Mouse (Mus musculus) heart, embryonic 15.5 days (tissue): ENCODE measurements around the gene Prkag1. TPM values are rescaled to one million over a fixed set of nuclear protein-coding genes. Genes with fewer than 3 reads are reported as not detected.

Experiments
- ATAC-seq: fragments of 200-750 bp; cut with Nextera tagmentation; replicated peaks from 2 replicates; pipeline ENCODE4 v1.8.0; 2017; ENCODE audit warnings: low read depth, moderate TSS enrichment; ENCODE audit not compliant: insufficient number of reproducible peaks, insufficient read depth, low FRiP score
- H3K27ac ChIP-seq: fragments of 300-500 bp; sonication (generic); 2 replicates; pipeline ENCODE4 v1.5.1; 2015; ENCODE audit warnings: mild to moderate bottlenecking, inconsistent platforms
- H3K27me3 ChIP-seq: fragments of 300-500 bp; sonication (generic); 2 replicates; pipeline ENCODE4 v1.6.1; 2015; ENCODE audit warnings: inconsistent platforms
- H3K36me3 ChIP-seq: fragments of 300-500 bp; sonication (generic); 2 replicates; pipeline ENCODE4 v1.6.1; 2015; ENCODE audit warnings: mild to moderate bottlenecking, inconsistent platforms
- H3K4me1 ChIP-seq: fragments of 300-500 bp; sonication (generic); replicated peaks from 2 replicates; pipeline ENCODE4 v1.6.1; 2015; ENCODE audit warnings: inconsistent platforms
- H3K4me2 ChIP-seq: fragments of 300-500 bp; sonication (generic); 2 replicates; pipeline ENCODE4 v1.6.1; 2015; ENCODE audit warnings: inconsistent platforms, mild to moderate bottlenecking, moderate library complexity
- H3K4me3 ChIP-seq: fragments of 300-500 bp; sonication (generic); 2 replicates; pipeline ENCODE4 v1.5.1; 2015; ENCODE audit warnings: mild to moderate bottlenecking, inconsistent platforms
- H3K9ac ChIP-seq: fragments of 300-500 bp; sonication (generic); 2 replicates; pipeline ENCODE4 v1.6.1; 2015; ENCODE audit warnings: mild to moderate bottlenecking, inconsistent platforms
- H3K9me3 ChIP-seq: fragments of 300-500 bp; sonication (generic); replicated peaks from 2 replicates; pipeline ENCODE4 v1.6.1; 2016; ENCODE audit warnings: inconsistent platforms
- WGBS: fragments of 180-500 bp; shearing (Covaris S2); methylation state at CpG from one replicate; pipeline ENCODE4 v1.1.7; 2015; ENCODE audit warnings: mixed read lengths; 5-methylcytosine and 5-hydroxymethylcytosine counted together
- polyA plus RNA-seq: library from polyadenylated mRNA; unstranded; fragments of >200 nt; fragmentation: Nextera tagmentation; extraction: Ambion mirVana; gene quantifications from 2 replicates; pipeline ENCODE4 v1.2.1, GENCODE M21; 2015

Prkag1 gene
- polyA plus RNA-seq, 1 experiment from 2014 or later = 93.5 TPM

DNA sequence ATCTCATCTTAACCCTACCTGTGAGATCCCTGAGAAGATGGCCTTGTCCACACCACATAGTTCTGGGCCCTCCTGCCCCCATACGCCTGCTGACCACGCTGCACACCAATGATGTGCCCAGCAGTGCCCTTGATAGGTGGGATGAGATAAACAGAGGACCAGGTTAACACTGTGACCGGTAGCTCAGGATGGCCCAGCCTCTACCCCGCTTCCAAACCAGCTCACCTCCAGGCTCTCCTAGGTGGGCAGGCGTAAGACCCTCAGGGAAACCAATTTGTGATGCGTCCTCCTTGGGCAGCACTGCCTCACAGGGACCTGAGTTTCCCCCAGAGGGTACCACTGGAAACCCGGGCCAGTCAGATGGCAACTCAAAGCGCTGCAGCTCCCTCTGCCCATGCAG lies 34.5 kb upstream of the Prkag1 start:
- no peak overlapping the region for H3K4me2 ChIP-seq
- no peak for ATAC-seq
- H3K4me3 ChIP-seq = no peak overlapping the region
- peaks cover 58% of the 10 kb centered on the region for H3K36me3 ChIP-seq
- no peaks in the 10 kb centered on the region for H3K27me3 ChIP-seq
- H3K9me3 ChIP-seq = no peaks in the 10 kb centered on the region
- H3K4me1 ChIP-seq = peaks cover 34% of the 10 kb centered on the region
- no peak overlapping the region for H3K27ac ChIP-seq
- WGBS = 96% methylated on average over 8 of the region's 8 CpGs
- H3K9ac ChIP-seq = no peak overlapping the region

DNA sequence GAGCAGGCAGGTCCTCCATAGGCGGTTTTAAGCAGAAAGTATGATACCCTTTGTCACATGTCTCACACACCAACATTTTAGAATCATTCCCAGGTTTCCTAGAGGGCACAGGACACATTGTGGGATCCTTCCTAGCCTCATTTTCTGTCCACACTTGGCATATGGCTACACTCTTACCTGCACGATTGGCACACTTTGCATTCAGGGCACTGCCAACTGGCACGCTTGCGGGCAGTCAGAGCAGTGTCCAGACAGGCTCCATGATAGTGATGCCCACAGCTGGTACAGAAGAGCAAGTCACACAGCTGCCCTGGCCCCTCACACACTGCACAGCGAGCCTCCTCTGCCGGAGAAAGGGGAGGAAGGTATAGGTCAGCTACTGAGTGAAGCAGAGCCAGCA lies 33.6 kb upstream of the Prkag1 start:
- Histone ChIP-seq H3K4me2 (no peak overlapping the region), H3K4me3 (no peak overlapping the region), H3K9me3 (no peaks in the 10 kb centered on the region), H3K4me1 (peaks cover 33% of the 10 kb centered on the region), H3K9ac (no peak overlapping the region), H3K27me3 (no peaks in the 10 kb centered on the region), H3K36me3 (peaks cover 66% of the 10 kb centered on the region), H3K27ac (no peak overlapping the region)
- 94% methylated on average over 6 of the region's 6 CpGs for WGBS
- no peak for ATAC-seq

DNA sequence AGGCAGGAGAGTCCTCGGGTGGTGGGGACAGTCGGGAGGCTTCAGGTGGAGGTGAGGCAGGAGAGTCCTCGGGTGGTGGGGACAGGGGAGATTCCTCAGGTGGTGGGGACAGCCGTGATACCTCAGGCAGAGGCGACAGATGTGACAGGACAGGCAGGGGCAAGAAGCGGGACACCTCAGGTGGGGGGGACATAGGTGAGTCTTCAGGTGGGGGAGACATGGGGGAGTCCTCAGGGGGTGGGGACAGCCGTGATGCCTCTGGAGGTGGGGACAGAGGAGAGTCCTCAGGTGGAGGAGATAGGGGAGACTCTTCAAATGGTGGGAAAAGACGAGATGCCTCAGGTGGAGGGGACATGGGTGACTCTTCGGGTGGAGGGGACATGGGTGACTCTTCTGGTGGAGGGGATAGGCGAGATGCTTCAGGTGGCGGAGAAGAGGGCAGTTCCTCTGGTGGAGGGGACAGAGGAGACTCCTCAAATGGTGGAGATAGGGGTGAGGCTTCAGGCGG lies 32.2 kb upstream of the Prkag1 start:
- H3K4me2 ChIP-seq = no peak overlapping the region
- H3K27me3 ChIP-seq = no peaks in the 10 kb centered on the region
- 90% methylated on average over 12 of the region's 12 CpGs for WGBS
- H3K4me3 ChIP-seq = no peak overlapping the region
- H3K27ac ChIP-seq = no peak overlapping the region
- H3K9me3 ChIP-seq = no peaks in the 10 kb centered on the region
- ATAC-seq = no peak
- H3K9ac ChIP-seq = no peak overlapping the region
- peaks cover 19% of the 10 kb centered on the region for H3K4me1 ChIP-seq
- peaks cover 79% of the 10 kb centered on the region for H3K36me3 ChIP-seq

- no peak for ATAC-seq
- Histone ChIP-seq H3K36me3 (peaks cover 95% of the 10 kb centered on the region), H3K4me2 (no peak overlapping the region), H3K4me1 (peaks cover 2% of the 10 kb centered on the region; the same call in 1 of the 2 replicates), H3K9ac (no peak overlapping the region), H3K4me3 (no peak overlapping the region), H3K27me3 (no peaks in the 10 kb centered on the region), H3K9me3 (no peaks in the 10 kb centered on the region), H3K27ac (no peak overlapping the region)
- WGBS = 83% methylated on average over 21 of the region's 21 CpGs
Observed at GRCm38 (mm10) chr15:98861701-98862410, 30.5 kb upstream of the Prkag1 start.

- Histone ChIP-seq H3K9ac (no peak overlapping the region), H3K27ac (no peak overlapping the region), H3K27me3 (no peaks in the 10 kb centered on the region), H3K36me3 (peaks cover 98% of the 10 kb centered on the region), H3K4me3 (no peak overlapping the region), H3K9me3 (no peaks in the 10 kb centered on the region), H3K4me2 (no peak overlapping the region), H3K4me1 (no peaks in the 10 kb centered on the region)
- WGBS = 94% methylated on average over 18 of the region's 18 CpGs
- ATAC-seq = no peak
Observed at GRCm38 (mm10) chr15:98860921-98861320, 29.6 kb upstream of the Prkag1 start.

DNA sequence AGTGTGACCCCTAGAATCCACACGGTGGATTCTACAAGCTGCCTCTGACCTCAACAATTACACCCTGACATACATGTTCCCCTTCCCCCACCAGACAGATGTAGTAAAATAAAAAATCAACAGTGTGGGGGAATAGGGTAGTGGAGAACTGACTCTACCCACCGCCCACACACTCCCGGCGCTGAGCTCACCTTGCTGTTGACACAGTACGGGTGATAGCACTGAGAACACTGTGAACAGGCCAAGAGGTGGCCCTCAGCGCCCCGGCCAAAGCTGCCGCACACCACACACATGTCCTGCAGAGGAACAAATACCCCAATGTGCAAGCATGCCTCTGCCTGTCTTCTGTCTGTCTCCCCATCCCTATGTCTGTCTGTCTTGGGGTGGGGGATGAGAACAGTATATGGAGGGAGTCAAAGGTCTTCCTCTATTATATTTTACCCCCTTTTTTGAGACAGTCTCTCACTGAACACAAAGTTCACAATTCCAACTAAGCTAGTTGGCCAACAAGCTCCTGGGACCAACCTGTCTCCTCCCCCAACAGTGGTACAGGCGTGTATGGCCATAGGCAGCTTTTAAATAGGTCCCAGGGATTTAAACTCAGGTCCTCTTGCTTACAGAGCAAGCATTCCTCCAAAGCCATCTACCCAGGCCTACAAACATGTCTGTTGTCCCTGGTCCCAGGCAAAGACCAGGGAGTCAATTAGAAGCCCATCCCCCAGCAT lies 28.2 kb upstream of the Prkag1 start:
- no peaks in the 10 kb centered on the region for H3K4me1 ChIP-seq
- no peak overlapping the region for H3K4me3 ChIP-seq
- 84% methylated on average over 9 of the region's 9 CpGs for WGBS
- no peak for ATAC-seq
- H3K4me2 ChIP-seq = no peak overlapping the region
- H3K9ac ChIP-seq = no peak overlapping the region
- H3K27me3 ChIP-seq = no peaks in the 10 kb centered on the region
- H3K27ac ChIP-seq = no peak overlapping the region
- no peaks in the 10 kb centered on the region for H3K9me3 ChIP-seq
- peaks cover 98% of the 10 kb centered on the region for H3K36me3 ChIP-seq

DNA sequence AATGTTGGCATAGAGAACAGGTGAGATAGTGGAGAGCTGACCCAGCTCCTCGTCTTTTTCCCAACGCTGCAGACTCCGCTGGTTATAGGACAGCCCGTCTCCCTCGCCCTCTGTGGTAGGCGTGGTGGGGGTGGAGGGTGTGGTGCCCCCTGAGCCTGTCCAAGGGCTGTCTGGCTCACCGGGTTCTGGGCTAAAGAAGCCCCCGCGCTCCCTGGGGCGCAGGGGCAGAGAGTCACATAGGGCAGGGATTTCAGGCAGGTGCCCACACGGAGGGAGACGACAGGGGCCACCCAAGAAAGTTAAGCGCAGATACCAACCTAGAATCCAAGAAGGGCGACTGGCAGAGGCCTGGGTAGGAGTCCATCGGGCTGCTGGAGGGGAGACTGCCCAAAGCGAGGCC lies 22.9 kb upstream of the Prkag1 start:
- Histone ChIP-seq H3K4me2 (no peak overlapping the region), H3K27me3 (no peaks in the 10 kb centered on the region), H3K36me3 (peaks cover 98% of the 10 kb centered on the region), H3K27ac (no peak overlapping the region), H3K9me3 (no peaks in the 10 kb centered on the region), H3K9ac (no peak overlapping the region), H3K4me1 (no peaks in the 10 kb centered on the region), H3K4me3 (no peak overlapping the region)
- WGBS = 88% methylated on average over 16 of the region's 16 CpGs
- no peak for ATAC-seq

- no peaks in the 10 kb centered on the region for H3K9me3 ChIP-seq
- H3K4me1 ChIP-seq = no peaks in the 10 kb centered on the region
- H3K27me3 ChIP-seq = no peaks in the 10 kb centered on the region
- H3K4me3 ChIP-seq = no peak overlapping the region
- H3K27ac ChIP-seq = no peak overlapping the region
- no peak for ATAC-seq
- peaks cover 99% of the 10 kb centered on the region for H3K36me3 ChIP-seq
- no peak overlapping the region for H3K9ac ChIP-seq
- no peak overlapping the region for H3K4me2 ChIP-seq
- 90% methylated on average over 28 of the region's 28 CpGs for WGBS
Observed at GRCm38 (mm10) chr15:98853161-98853937, 22.0 kb upstream of the Prkag1 start.

DNA sequence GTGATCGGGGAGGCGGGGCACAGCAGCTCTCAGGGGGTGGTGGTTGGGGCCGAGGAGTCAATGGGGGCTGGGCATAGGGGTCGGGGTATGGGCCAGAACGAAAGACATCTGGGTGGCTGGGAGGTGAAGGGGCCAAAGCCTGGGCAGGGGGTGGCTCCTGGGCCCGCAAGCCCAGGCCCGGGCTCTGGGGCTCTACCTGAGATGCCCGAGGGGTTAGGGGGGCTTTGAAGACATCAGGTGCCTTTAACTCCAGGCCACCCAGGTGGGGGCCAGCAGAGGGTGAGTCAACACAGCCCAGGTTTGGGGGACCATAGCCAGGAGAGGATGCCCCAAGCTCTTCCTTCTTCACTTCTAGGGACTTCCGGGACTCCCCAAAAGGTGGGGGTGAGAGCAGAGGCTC lies 21.4 kb upstream of the Prkag1 start:
- 90% methylated on average over 9 of the region's 9 CpGs for WGBS
- ATAC-seq = no peak

DNA sequence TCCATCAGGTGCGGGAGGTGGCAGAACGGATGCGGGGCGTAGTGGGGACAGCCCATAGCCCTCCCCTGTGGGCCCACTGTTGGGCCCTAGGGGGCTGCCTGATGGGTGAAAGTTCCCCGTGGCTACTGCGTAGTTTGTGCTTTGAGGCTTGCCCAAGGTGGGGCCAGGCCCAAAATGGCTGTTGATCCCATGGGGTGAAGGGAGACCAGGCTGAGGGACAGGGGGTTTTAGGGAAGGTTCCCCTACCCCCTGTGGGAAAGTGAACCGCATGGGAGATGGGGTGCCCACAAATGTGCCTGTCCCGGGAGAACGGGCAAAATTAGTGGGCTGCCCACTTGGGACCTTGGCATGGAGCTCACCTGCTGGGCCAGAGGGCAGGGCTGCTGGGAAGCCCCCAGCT lies 20.8 kb upstream of the Prkag1 start:
- Histone ChIP-seq H3K4me3 (no peak overlapping the region), H3K27me3 (no peaks in the 10 kb centered on the region), H3K4me1 (no peaks in the 10 kb centered on the region), H3K9me3 (no peaks in the 10 kb centered on the region), H3K9ac (no peak overlapping the region), H3K27ac (no peak overlapping the region), H3K4me2 (no peak overlapping the region), H3K36me3 (peaks cover 99% of the 10 kb centered on the region)
- WGBS = 95% methylated on average over 9 of the region's 9 CpGs
- ATAC-seq = no peak

More for the DNA sequence above, 21.4 kb upstream of the Prkag1 start:
- Histone ChIP-seq H3K4me1 (no peaks in the 10 kb centered on the region), H3K27me3 (no peaks in the 10 kb centered on the region), H3K9me3 (no peaks in the 10 kb centered on the region), H3K9ac (no peak overlapping the region), H3K36me3 (peaks cover 99% of the 10 kb centered on the region), H3K4me3 (no peak overlapping the region), H3K4me2 (no peak overlapping the region), H3K27ac (no peak overlapping the region)

DNA sequence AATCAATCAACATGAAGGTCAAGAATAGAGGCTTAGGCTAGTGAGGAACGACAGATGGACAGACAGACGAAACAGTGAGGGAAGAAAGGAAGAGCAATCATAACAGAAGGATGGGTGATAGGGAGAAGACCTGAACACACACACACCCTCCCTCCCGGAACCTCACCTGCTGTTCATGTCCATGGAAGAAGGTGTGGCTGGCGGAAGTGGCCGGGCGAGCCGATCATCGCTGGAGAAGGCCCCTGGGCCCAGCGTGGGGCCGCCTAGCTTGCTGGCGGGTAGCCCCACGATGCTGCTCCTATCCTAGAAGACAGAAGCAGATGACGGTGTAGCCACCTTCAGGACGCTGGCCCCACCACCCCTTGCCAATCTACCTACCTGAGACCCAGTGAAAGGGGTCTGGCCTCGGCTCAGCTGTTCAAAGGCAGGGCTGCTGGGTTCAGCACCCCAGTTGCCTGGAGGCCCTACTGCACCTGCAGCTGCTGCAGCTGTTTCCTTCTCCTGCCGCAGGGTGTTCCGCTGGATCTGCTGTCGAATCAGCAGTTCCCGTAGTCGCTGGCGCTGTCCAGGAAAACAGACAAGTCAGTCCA lies 20.0 kb upstream of the Prkag1 start:
- Histone ChIP-seq H3K27ac (no peak overlapping the region), H3K4me3 (no peak overlapping the region), H3K4me2 (no peak overlapping the region), H3K4me1 (no peaks in the 10 kb centered on the region), H3K9me3 (no peaks in the 10 kb centered on the region), H3K27me3 (no peaks in the 10 kb centered on the region), H3K9ac (no peak overlapping the region), H3K36me3 (peaks cover 99% of the 10 kb centered on the region)
- no peak for ATAC-seq
- WGBS = 86% methylated on average over 21 of the region's 21 CpGs
